Mouse (Mus musculus) central nervous system, embryonic 11.5 days (tissue): ENCODE measurements around the gene Nup160. TPM values are rescaled to one million over a fixed set of nuclear protein-coding genes. Genes with fewer than 3 reads are reported as not detected.

Source experiments
- polyA plus RNA-seq: library from polyadenylated mRNA; depleted of rRNA; stranded (reverse); fragments of >200 nt; gene quantifications from 2 replicates; pipeline ENCODE4 v1.2.3, GENCODE M21; 2012; rRNA removed

Gene Nup160
- 25.4 and 46.2 TPM in 2 replicates for polyA plus RNA-seq

GRCm38 (mm10) chr2:90677007-90677406 lies at the start of gene Nup160:
Gene Nup160, plus strand, starts transcription at chr2:90677215.

GRCm38 (mm10) chr2:90745053-90745678 lies 68.2 kb downstream of the Nup160 start, which contains the start of gene Fnbp4:
Gene Fnbp4, plus strand, starts transcription at chr2:90745370.

GRCm38 (mm10) chr2:90782458-90782857 lies 105.4 kb downstream of the Nup160 start, which contains the start of gene Agbl2:
Gene Agbl2, plus strand, starts transcription at chr2:90782727.

Other genes starting within 250 kb of the Nup160 start
- gene Ptprj, start 96.6 kb upstream of the Nup160 start, polyA plus RNA-seq = 3.9 and 5.0 TPM in 2 replicates
- gene Fnbp4, start 68.2 kb downstream of the Nup160 start, polyA plus RNA-seq = 108 and 130 TPM in 2 replicates
- 0.44 and 1.0 TPM in 2 replicates for gene Agbl2, start 105.5 kb downstream of the Nup160 start, polyA plus RNA-seq
- 166 and 184 TPM in 2 replicates for gene Mtch2, start 169.9 kb downstream of the Nup160 start, polyA plus RNA-seq
- 12.7 and 16.8 TPM in 2 replicates for gene C1qtnf4, start 208.6 kb downstream of the Nup160 start, polyA plus RNA-seq
- 27.0 and 36.5 TPM in 2 replicates for gene Kbtbd4, start 227.5 kb downstream of the Nup160 start, polyA plus RNA-seq
- 142 and 152 TPM in 2 replicates for gene Ndufs3, start 227.6 kb downstream of the Nup160 start, polyA plus RNA-seq